Comparison of ENCODE assay signal across 7 mouse cellular contexts in genomic region chr9:120830526-120830925, GRCm38 (mm10).
DNase-seq lines count a peak whose midpoint lies in the region; ATAC-seq and TF ChIP-seq lines count a peak whose summit lies in the region.

No protein-coding gene starts in this region.

- H3K36me3 ChIP-seq in neural tube, embryonic 14.5 days (ENCODE audit: control insufficient read depth, insufficient read depth, low read length), result no peaks in the 10 kb centered on the region
- H3K36me3 ChIP-seq in neural tube, embryonic 15.5 days, result no peaks in the 10 kb centered on the region
- no peaks in the 10 kb centered on the region for H3K36me3 ChIP-seq in lung, embryonic 14.5 days (ENCODE audit: insufficient read depth)

- H3K9me3 ChIP-seq in neural tube, embryonic 14.5 days (ENCODE audit: control insufficient read depth, low read length), result no peaks in the 10 kb centered on the region
- no peaks in the 10 kb centered on the region for H3K9me3 ChIP-seq in neural tube, embryonic 15.5 days (replicated peaks)
- H3K9me3 ChIP-seq in lung, embryonic 14.5 days (ENCODE audit: low read depth, low read length), result no peaks in the 10 kb centered on the region

- H3K9ac ChIP-seq in neural tube, embryonic 14.5 days (replicated peaks; ENCODE audit: low read depth, low read length), result no peak overlapping the region
- no peak overlapping the region for H3K9ac ChIP-seq in neural tube, embryonic 15.5 days (replicated peaks)
- no peak overlapping the region for H3K9ac ChIP-seq in lung, embryonic 14.5 days

- H3K4me2 ChIP-seq in neural tube, embryonic 14.5 days (ENCODE audit: low read depth, low read length), result no peak overlapping the region
- no peak overlapping the region for H3K4me2 ChIP-seq in neural tube, embryonic 15.5 days
- no peak overlapping the region for H3K4me2 ChIP-seq in lung, embryonic 14.5 days

- no peak overlapping the region for H3K27ac ChIP-seq in neural tube, embryonic 14.5 days (ENCODE audit: low read depth, low read length)
- H3K27ac ChIP-seq in neural tube, embryonic 15.5 days (replicated peaks), result no peak overlapping the region
- peak overlapping the region; percentile 7; the same call in 1 of the 2 replicates for H3K27ac ChIP-seq in bone marrow macrophage, adult 2 months (ENCODE audit: insufficient read depth, low read depth, low read length)
- H3K27ac ChIP-seq in lung, embryonic 14.5 days (ENCODE audit: low read depth), result no peak overlapping the region

- H3K4me1 ChIP-seq in neural tube, embryonic 14.5 days (ENCODE audit: control insufficient read depth, insufficient read depth, low read length), result no peaks in the 10 kb centered on the region
- peaks cover 4% of the 10 kb centered on the region; the same call in 1 of the 2 replicates for H3K4me1 ChIP-seq in neural tube, embryonic 15.5 days
- peaks cover 32% of the 10 kb centered on the region for H3K4me1 ChIP-seq in bone marrow macrophage, adult 2 months (ENCODE audit: control insufficient read depth, insufficient read depth, low read length)
- no peaks in the 10 kb centered on the region for H3K4me1 ChIP-seq in lung, embryonic 14.5 days (ENCODE audit: insufficient read depth)

- H3K27me3 ChIP-seq in neural tube, embryonic 14.5 days (ENCODE audit: control insufficient read depth, insufficient read depth, low read length), result no peaks in the 10 kb centered on the region
- H3K27me3 ChIP-seq in neural tube, embryonic 15.5 days (replicated peaks), result no peaks in the 10 kb centered on the region
- H3K27me3 ChIP-seq in lung, embryonic 14.5 days (ENCODE audit: insufficient read depth, low read length), result no peaks in the 10 kb centered on the region

- peak; percentile 74 for DNase-seq in gastrocnemius, postnatal 10 days
- DNase-seq in lung, embryonic 14.5 days, result peak; percentile 69
- no peak for DNase-seq in right cerebral cortex, adult 18-20 months
- DNase-seq in ovary, postnatal 14 days (ENCODE audit: low spot score), result no peak

- TF ChIP-seq POLR2A in bone marrow macrophage, adult 2 months (IDR thresholded peaks at IDR 0.05; ENCODE audit: borderline replicate concordance, low read depth, low read length), result no peak

- TF ChIP-seq CTCF in bone marrow macrophage, adult 2 months (IDR thresholded peaks at IDR 0.05; ENCODE audit: low read depth, low read length), result no peak
- no peak for TF ChIP-seq CTCF in lung, embryonic 14.5 days (IDR thresholded peaks at IDR 0.05; ENCODE audit: low read depth)

- 0 out of 2 replicates have a peak, but pooled peaks have one; percentile 56 for ATAC-seq in neural tube, embryonic 14.5 days (ENCODE audit: low read depth)
- ATAC-seq in neural tube, embryonic 15.5 days (ENCODE audit: low FRiP score), result no peak
- peak; percentile 44; the same call in 1 of the 2 replicates for ATAC-seq in lung, embryonic 14.5 days (ENCODE audit: insufficient read depth)

- WGBS in neural tube, embryonic 14.5 days, result 46% methylated on average over 5 of the region's 5 CpGs
- 52% methylated on average over 5 of the region's 5 CpGs for WGBS in neural tube, embryonic 15.5 days
- WGBS in lung, embryonic 14.5 days, result 42% methylated on average over 5 of the region's 5 CpGs

- H3K4me3 ChIP-seq in neural tube, embryonic 14.5 days (ENCODE audit: low read depth, low read length), result no peak overlapping the region
- no peak overlapping the region for H3K4me3 ChIP-seq in neural tube, embryonic 15.5 days (replicated peaks)
- no peak overlapping the region for H3K4me3 ChIP-seq in bone marrow macrophage, adult 2 months (ENCODE audit: insufficient read depth, low read length)
- no peak overlapping the region for H3K4me3 ChIP-seq in lung, embryonic 14.5 days (ENCODE audit: low read depth, low read length)

Comparison
In these comparisons a context has a peak if more than half of its experiments do, and no peak if none do; other contexts are left out.
1. DNase-seq: peak in gastrocnemius, postnatal 10 days (single experiment) and lung, embryonic 14.5 days (single experiment); none in right cerebral cortex, adult 18-20 months (single experiment) and ovary, postnatal 14 days (single experiment).